Mouse (Mus musculus): Measurements from ENCODE around the gene Brms1.

DNA sequence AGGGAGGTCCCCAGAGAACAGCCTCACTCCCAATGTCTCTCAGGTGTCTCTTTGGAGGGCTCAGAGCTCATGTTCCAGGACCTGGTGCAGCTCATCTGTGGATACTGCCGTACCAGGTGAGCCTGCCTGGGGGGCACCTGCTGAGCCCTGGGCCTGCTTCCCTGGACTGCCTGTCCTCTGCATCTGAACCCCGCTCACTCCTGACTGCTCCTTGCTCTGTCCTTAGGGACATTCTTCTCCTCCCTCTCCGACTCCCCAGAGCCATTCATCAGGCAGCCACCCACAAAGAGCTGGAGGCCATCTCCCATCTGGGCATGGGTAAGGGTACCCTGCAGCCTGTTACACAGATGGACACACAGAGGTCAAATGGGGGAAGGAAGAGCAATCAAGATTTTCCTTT is 10.4 kb downstream of the Brms1 start:
- TF ChIP-seq CTCF (IDR thresholded peaks at IDR 0.05; ENCODE audit: low read depth) (no peak), EP300 (IDR thresholded peaks at IDR 0.05; ENCODE audit: low read depth) (no peak)
